16 mouse cellular contexts compared by ENCODE assay signal in the genomic region with DNA sequence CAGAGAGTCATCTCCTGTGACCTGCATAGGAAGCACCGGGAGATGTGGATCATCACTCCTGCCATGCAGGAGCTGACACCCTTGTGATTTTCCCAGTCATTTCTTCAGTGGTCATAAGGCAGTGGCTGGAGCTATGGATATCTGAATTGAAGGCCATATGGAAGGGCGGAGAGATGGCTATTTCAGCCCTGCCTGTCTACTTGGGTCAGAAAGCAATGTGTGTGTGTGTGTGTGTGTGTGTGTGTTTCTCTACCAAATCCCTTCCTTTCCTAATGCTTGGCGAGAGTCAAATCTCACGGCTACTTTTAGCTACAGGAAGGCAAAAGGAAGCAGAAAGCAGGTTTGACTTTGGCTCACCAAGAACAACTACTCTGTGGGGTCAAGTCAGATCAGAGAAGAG. TPM values are rescaled to one million over a fixed set of nuclear protein-coding genes. Genes with fewer than 3 reads are reported as not detected.
"Had no signal": no experiment of that assay in that cellular context is flagged by ENCODE, and none has a peak within 500 bp of the region (broad histone marks: within the 10 kb centered on the region; RNA-seq: fewer than 3 reads in every experiment).

No protein-coding gene starts in this region.

- H3K9ac ChIP-seq: neural tube, embryonic 15.5 days; stomach, embryonic 15.5 days had no signal

- H3K4me2 ChIP-seq: neural tube, embryonic 15.5 days; stomach, embryonic 15.5 days had no signal

- H3K4me3 ChIP-seq: neural tube, embryonic 15.5 days; stomach, embryonic 15.5 days had no signal

- H3K27ac ChIP-seq: neural tube, embryonic 15.5 days; stomach, embryonic 15.5 days; stomach, postnatal 0 days had no signal

- H3K4me1 ChIP-seq: stomach, embryonic 15.5 days had no signal

- H3K9me3 ChIP-seq: neural tube, embryonic 15.5 days; stomach, embryonic 15.5 days had no signal

- H3K36me3 ChIP-seq: neural tube, embryonic 15.5 days; stomach, embryonic 15.5 days had no signal

- H3K27me3 ChIP-seq: neural tube, embryonic 15.5 days had no signal

- DNase-seq: retina, postnatal 1 day; right cerebral cortex, adult 18-20 months; right cerebral cortex, postnatal 14 days; right cerebral cortex, postnatal 4 days; spleen, adult 18-20 months; thymus, adult 18-20 months; thymus, adult 2 months; thymus, postnatal 14 days; thymus, postnatal 25 days; thymus, postnatal 36 days; thymus, postnatal 4 days had no signal

RNA-seq across cellular contexts. Expression of a gene that starts 39.9 kb away (rescaled TPM):
- polyA plus RNA-seq: stomach, embryonic 14.5 days; stomach, embryonic 16.5 days; stomach, postnatal 0 days had no signal
